Mouse (Mus musculus): ENCODE data around the gene Rab26. TPM values are rescaled to one million over a fixed set of nuclear protein-coding genes. Genes with fewer than 3 reads are reported as not detected.

Rab26 gene
- total RNA-seq (2021): under 1 TPM; 0.18 to 0.47 TPM
- long read RNA-seq, experiment 1: 0 reads
- long read RNA-seq, experiment 2: 0 reads

- DNase-seq: no peak
These were observed at the start of gene Rab26 for GRCm38 (mm10) chr17:24534160-24534718. Gene Rab26, minus strand, starts transcription at chr17:24534210.

- DNase-seq: no peak
These were observed 46.3 kb upstream of the Rab26 start for GRCm38 (mm10) chr17:24580287-24580686.

- no peak for DNase-seq
These were observed 45.5 kb upstream of the Rab26 start for GRCm38 (mm10) chr17:24579532-24579931.

- no peak for DNase-seq
These were observed 39.8 kb upstream of the Rab26 start for GRCm38 (mm10) chr17:24573811-24574210.

GRCm38 (mm10) chr17:24572651-24573245 lies 38.7 kb upstream of the Rab26 start:
- DNase-seq: no peak

DNA sequence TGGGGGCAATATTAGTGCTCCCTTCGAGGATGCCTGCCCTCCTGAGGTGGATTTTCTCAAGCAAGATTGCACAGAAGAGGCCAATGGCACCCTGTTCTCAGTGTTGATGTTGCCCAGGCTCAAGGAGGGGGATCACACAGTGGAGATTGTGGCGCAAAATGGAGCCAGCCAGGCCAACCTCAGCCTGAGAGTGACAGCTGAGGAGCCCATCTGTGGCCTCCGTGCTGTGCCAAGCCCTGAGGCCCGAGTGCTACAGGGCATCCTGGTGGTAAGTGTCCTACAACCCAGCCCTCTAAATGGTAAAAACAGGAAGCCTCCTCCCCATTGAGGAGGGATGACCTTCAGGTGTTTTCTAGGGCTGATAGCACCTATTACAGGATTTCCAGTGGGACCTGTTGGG lies 35.8 kb upstream of the Rab26 start:
- no peak for DNase-seq

- peak; percentile 44 for DNase-seq
These were observed 33.2 kb upstream of the Rab26 start for GRCm38 (mm10) chr17:24567034-24567779.

GRCm38 (mm10) chr17:24565792-24566191 lies 31.8 kb upstream of the Rab26 start:
- no peak for DNase-seq

- no peak for DNase-seq
These were observed 31.1 kb upstream of the Rab26 start for GRCm38 (mm10) chr17:24565092-24565491.

DNA sequence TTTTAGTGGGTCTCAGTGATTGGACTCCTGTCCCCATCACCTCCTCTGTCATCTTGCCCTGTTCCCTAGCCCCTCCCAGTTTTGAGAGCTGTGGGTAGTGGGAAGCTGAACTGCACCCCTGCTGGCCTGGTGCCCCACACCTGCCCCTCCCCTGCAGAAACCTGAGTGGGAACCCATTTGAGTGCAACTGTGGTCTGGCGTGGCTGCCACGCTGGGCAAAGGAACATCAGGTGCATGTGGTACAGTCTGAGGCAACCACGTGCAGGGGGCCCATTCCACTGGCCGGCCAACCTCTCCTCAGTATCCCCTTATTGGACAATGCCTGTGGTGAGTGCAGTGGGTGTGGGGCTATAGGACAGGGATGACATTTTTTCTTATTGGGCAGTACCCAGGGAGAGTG lies 30.4 kb upstream of the Rab26 start:
- DNase-seq: no peak

GRCm38 (mm10) chr17:24563638-24564037 lies 29.6 kb upstream of the Rab26 start:
- DNase-seq: no peak

- DNase-seq: no peak
These were observed 27.6 kb upstream of the Rab26 start for GRCm38 (mm10) chr17:24561592-24561991.

GRCm38 (mm10) chr17:24560301-24561028 lies 26.5 kb upstream of the Rab26 start:
- no peak for DNase-seq

- peak; percentile 41 for DNase-seq
These were observed 25.1 kb upstream of the Rab26 start for GRCm38 (mm10) chr17:24559146-24559545.

DNA sequence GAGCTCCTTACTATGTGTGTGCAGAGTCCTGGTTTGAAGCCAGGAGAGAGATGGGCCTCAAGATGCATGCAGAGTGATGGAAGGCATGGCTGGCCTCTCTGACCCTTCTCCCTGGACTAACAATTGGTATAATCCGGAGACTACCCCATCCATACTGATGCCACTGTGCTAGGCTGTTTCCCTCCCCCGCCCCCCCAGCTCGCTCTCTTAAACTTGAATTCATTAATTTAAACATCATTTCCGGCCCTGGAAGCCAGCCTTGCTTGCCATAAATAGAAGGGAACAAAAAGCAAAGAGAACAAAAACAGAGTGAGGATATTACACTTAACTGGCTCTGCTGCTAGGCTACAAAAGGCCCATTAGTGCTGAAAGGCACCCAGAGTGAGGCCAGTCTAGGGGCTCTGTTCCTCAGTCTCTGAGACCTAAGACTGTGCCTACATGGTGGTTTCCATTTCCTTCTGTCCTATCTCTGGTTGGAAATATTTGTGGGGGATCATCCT lies 24.6 kb upstream of the Rab26 start:
- no peak for DNase-seq

DNA sequence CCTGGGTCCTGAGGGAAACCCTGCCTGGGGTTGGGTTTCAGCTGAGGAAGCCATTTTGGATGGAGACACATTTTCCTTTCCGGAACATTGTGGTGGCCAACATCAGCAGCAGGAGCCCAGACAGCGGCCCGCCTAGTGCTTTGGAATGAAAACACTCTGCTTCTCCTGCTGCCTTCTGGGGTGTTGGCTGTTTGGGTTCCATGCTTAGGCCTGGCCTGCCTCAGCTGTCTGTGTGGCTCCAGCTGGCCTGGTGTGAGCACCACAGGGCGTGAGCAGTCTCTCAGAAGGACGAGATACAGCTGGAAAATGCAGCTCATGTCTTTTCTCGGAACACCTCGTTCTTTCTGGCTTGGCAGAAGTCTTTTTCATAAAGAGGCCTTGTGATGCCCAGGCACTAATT lies 23.1 kb upstream of the Rab26 start:
- DNase-seq: peak; percentile 42

GRCm38 (mm10) chr17:24551050-24551444 lies 17.0 kb upstream of the Rab26 start:
- DNase-seq: no peak

DNA sequence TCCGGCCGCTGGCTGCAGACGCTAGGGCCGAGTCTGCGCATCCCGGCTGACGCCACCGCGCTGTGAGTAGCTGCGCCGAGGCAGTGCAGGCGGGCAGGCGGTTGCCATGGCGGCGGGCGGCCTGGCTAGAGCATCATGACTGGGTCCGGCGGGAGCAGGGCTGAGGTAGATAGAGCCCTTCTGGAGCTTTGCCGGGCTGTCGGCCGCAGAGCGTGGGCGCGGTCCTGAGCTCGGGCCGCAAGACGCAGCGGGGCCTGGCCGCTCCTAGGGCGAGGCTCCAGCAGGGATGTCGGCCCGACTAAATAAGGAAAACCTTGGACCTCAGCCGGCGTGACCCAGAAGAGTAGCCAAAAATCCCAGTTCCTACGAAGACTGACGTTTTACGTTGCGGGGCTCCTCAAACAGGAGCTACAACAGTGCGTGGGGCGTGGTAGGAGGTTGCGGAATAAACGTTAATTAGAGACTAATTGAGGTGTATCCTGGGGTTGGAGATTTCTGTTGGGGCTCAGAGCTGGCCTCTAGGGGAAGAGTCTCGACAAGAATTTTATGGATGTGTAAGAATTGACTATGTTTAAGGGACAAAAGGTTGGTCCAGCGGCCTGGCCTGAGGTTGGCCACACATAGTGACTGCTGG lies 16.5 kb upstream of the Rab26 start:
- peak; percentile 79 for DNase-seq

- peak; percentile 96 for DNase-seq
These were observed 15.8 kb upstream of the Rab26 start, which contains the start of gene Pkd1 for GRCm38 (mm10) chr17:24549618-24550415. Gene Pkd1, plus strand, starts transcription at chr17:24549834.

DNA sequence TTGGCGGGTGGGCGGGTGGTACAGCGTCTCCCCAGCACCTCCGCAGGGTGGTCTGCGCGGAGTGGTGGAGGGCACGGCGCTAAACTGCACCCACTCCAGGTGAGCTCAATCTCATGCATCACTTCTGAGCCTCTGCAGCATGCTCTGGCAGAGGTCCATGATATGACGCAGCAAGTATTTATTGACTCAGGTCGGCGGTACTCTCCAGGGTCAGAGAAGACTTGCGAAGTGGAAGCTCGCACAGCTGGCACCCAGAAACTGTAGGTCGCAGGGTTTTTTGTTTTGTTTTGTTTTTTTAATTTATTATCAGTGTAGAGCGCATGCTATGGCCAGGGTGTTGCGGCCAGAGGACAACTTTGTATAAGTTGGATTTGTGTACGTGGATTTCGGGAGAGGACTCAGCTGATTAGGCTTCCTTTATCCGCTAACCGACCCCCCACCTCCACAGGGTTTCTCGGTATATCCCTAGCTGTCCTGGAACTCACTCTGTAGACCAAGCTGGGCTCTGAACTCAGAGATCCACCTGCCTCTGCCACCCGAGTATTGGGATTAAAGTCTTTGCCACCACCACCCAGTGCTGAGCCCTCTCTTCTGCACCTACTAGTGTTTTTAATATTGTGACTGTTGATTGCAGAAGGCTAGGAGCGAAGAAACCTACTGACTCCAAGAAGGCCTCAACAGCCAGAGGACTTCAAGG lies 15.1 kb upstream of the Rab26 start:
- no peak for DNase-seq

GRCm38 (mm10) chr17:24548435-24548834 lies 14.4 kb upstream of the Rab26 start:
- no peak for DNase-seq

Measured in gastrocnemius, postnatal 10 days (tissue).